28 mouse cellular contexts compared by ENCODE assay signal in genomic region chr5:32311589-32312166, GRCm38 (mm10).
DNase-seq lines count a peak whose midpoint lies in the region; ATAC-seq lines count a peak whose summit lies in the region.
"Had no signal": no experiment of that assay in that cellular context is flagged by ENCODE, and none has a peak within 500 bp of the region (broad histone marks: within the 10 kb centered on the region; RNA-seq: fewer than 3 reads in every experiment).

No protein-coding gene starts in this region.

- DNase-seq in embryonic facial prominence, embryonic 11.5 days (ENCODE audit: low spot score) = no peak
- no peak for DNase-seq in embryonic facial prominence, embryonic 10.5 days (ENCODE audit: low spot score)
- no peak for DNase-seq in limb, embryonic 10.5 days (ENCODE audit: low spot score)
- DNase-seq in retina, embryonic 14.5 days (ENCODE audit: low spot score) = peak; percentile 64
- no peak for DNase-seq in left cerebral cortex, postnatal 4 days
- no peak for DNase-seq in cerebellum, adult 11 months
- DNase-seq: adrenal gland, postnatal 25 days; cerebellum, adult 9-11 months; gastrocnemius, postnatal 10 days; heart, postnatal 4 days; lung, adult 2 months; lung, postnatal 36 days; right cerebral cortex, adult 18-20 months; thymus, adult 2 months had no signal

- H3K9ac ChIP-seq in embryonic facial prominence, embryonic 11.5 days (replicated peaks; ENCODE audit: low read length) = no peak overlapping the region
- no peak overlapping the region for H3K9ac ChIP-seq in limb, embryonic 15.5 days
- no peak overlapping the region for H3K9ac ChIP-seq in embryonic facial prominence, embryonic 12.5 days
- H3K9ac ChIP-seq: embryonic facial prominence, embryonic 15.5 days; intestine, embryonic 15.5 days; limb, embryonic 12.5 days; midbrain, embryonic 15.5 days; neural tube, embryonic 13.5 days; stomach, embryonic 15.5 days had no signal

- H3K4me3 ChIP-seq in embryonic facial prominence, embryonic 11.5 days (ENCODE audit: low read depth, low read length) = no peak overlapping the region
- H3K4me3 ChIP-seq in embryonic facial prominence, embryonic 10.5 days = no peak overlapping the region
- no peak overlapping the region for H3K4me3 ChIP-seq in limb, embryonic 15.5 days
- H3K4me3 ChIP-seq in limb, embryonic 10.5 days = no peak overlapping the region
- no peak overlapping the region for H3K4me3 ChIP-seq in embryonic facial prominence, embryonic 12.5 days
- H3K4me3 ChIP-seq: embryonic facial prominence, embryonic 15.5 days; heart, embryonic 10.5 days; intestine, embryonic 15.5 days; layer of hippocampus, adult 2 months; limb, embryonic 12.5 days; megakaryocyte, embryonic 14.5 days; midbrain, embryonic 15.5 days; myocyte; neural tube, embryonic 13.5 days; stomach, embryonic 15.5 days had no signal

- H3K4me1 ChIP-seq in embryonic facial prominence, embryonic 11.5 days (ENCODE audit: control insufficient read depth, insufficient read depth, low read length) = no peaks in the 10 kb centered on the region
- H3K4me1 ChIP-seq in embryonic facial prominence, embryonic 10.5 days = peaks cover 5% of the 10 kb centered on the region; the same call in 1 of the 2 replicates
- no peaks in the 10 kb centered on the region for H3K4me1 ChIP-seq in limb, embryonic 15.5 days
- H3K4me1 ChIP-seq in limb, embryonic 10.5 days = peaks cover 4% of the 10 kb centered on the region; the same call in 1 of the 2 replicates
- H3K4me1 ChIP-seq in embryonic facial prominence, embryonic 12.5 days = 0 out of 2 replicates have a peak, but pooled peaks cover 3% of the 10 kb centered on the region
- H3K4me1 ChIP-seq: embryonic facial prominence, embryonic 15.5 days; intestine, embryonic 15.5 days; limb, embryonic 12.5 days; midbrain, embryonic 15.5 days; neural tube, embryonic 13.5 days; stomach, embryonic 15.5 days had no signal

- H3K4me2 ChIP-seq in embryonic facial prominence, embryonic 11.5 days (ENCODE audit: low read depth, low read length) = no peak overlapping the region
- no peak overlapping the region for H3K4me2 ChIP-seq in limb, embryonic 15.5 days
- H3K4me2 ChIP-seq in embryonic facial prominence, embryonic 12.5 days (replicated peaks) = no peak overlapping the region
- H3K4me2 ChIP-seq: embryonic facial prominence, embryonic 15.5 days; intestine, embryonic 15.5 days; limb, embryonic 12.5 days; midbrain, embryonic 15.5 days; neural tube, embryonic 13.5 days; stomach, embryonic 15.5 days had no signal

- H3K36me3 ChIP-seq in embryonic facial prominence, embryonic 11.5 days (replicated peaks; ENCODE audit: control insufficient read depth, insufficient read depth, low read depth, low read length) = no peaks in the 10 kb centered on the region
- H3K36me3 ChIP-seq in embryonic facial prominence, embryonic 10.5 days (replicated peaks) = no peaks in the 10 kb centered on the region
- no peaks in the 10 kb centered on the region for H3K36me3 ChIP-seq in limb, embryonic 15.5 days
- H3K36me3 ChIP-seq in limb, embryonic 10.5 days = no peaks in the 10 kb centered on the region
- H3K36me3 ChIP-seq in embryonic facial prominence, embryonic 12.5 days = no peaks in the 10 kb centered on the region
- H3K36me3 ChIP-seq: embryonic facial prominence, embryonic 15.5 days; heart, embryonic 10.5 days; intestine, embryonic 15.5 days; limb, embryonic 12.5 days; midbrain, embryonic 15.5 days; neural tube, embryonic 13.5 days; stomach, embryonic 15.5 days had no signal

- no peak overlapping the region for H3K27ac ChIP-seq in embryonic facial prominence, embryonic 11.5 days (replicated peaks; ENCODE audit: low read depth, low read length)
- no peak overlapping the region for H3K27ac ChIP-seq in embryonic facial prominence, embryonic 10.5 days (replicated peaks)
- H3K27ac ChIP-seq in limb, embryonic 15.5 days = no peak overlapping the region
- H3K27ac ChIP-seq in limb, embryonic 10.5 days = no peak overlapping the region
- H3K27ac ChIP-seq in embryonic facial prominence, embryonic 12.5 days = no peak overlapping the region
- H3K27ac ChIP-seq: embryonic facial prominence, embryonic 15.5 days; heart, embryonic 10.5 days; intestine, embryonic 15.5 days; layer of hippocampus, adult 2 months; limb, embryonic 12.5 days; midbrain, embryonic 15.5 days; neural tube, embryonic 13.5 days; stomach, embryonic 15.5 days had no signal

- H3K27me3 ChIP-seq in embryonic facial prominence, embryonic 11.5 days (ENCODE audit: control insufficient read depth, insufficient read depth, low read length) = no peaks in the 10 kb centered on the region
- no peaks in the 10 kb centered on the region for H3K27me3 ChIP-seq in embryonic facial prominence, embryonic 10.5 days (replicated peaks; ENCODE audit: low read depth, poor library complexity, severe bottlenecking)
- H3K27me3 ChIP-seq in limb, embryonic 15.5 days = no peaks in the 10 kb centered on the region
- H3K27me3 ChIP-seq in limb, embryonic 10.5 days (ENCODE audit: low read depth, poor library complexity, severe bottlenecking) = no peaks in the 10 kb centered on the region
- H3K27me3 ChIP-seq in embryonic facial prominence, embryonic 12.5 days = no peaks in the 10 kb centered on the region
- H3K27me3 ChIP-seq: embryonic facial prominence, embryonic 15.5 days; intestine, embryonic 15.5 days; limb, embryonic 12.5 days; midbrain, embryonic 15.5 days; neural tube, embryonic 13.5 days; stomach, embryonic 15.5 days had no signal

- intact Hi-C loops in left cerebral cortex, postnatal 4 days (cut with DNase I) = no loop called here

- WGBS in embryonic facial prominence, embryonic 11.5 days = 34% methylated on average over 3 of the region's 3 CpGs
- 50% methylated on average over 3 of the region's 3 CpGs for WGBS in embryonic facial prominence, embryonic 10.5 days
- WGBS in limb, embryonic 15.5 days = 69% methylated on average over 3 of the region's 3 CpGs
- 70% methylated on average over 3 of the region's 3 CpGs for WGBS in limb, embryonic 10.5 days
- 54% methylated on average over 3 of the region's 3 CpGs for WGBS in embryonic facial prominence, embryonic 12.5 days

- no peaks in the 10 kb centered on the region for H3K9me3 ChIP-seq in embryonic facial prominence, embryonic 11.5 days (replicated peaks; ENCODE audit: control insufficient read depth, low read length)
- H3K9me3 ChIP-seq in embryonic facial prominence, embryonic 10.5 days = no peaks in the 10 kb centered on the region
- no peaks in the 10 kb centered on the region for H3K9me3 ChIP-seq in limb, embryonic 15.5 days
- no peaks in the 10 kb centered on the region for H3K9me3 ChIP-seq in limb, embryonic 10.5 days (replicated peaks)
- no peaks in the 10 kb centered on the region for H3K9me3 ChIP-seq in embryonic facial prominence, embryonic 12.5 days
- H3K9me3 ChIP-seq: embryonic facial prominence, embryonic 15.5 days; heart, embryonic 10.5 days; intestine, embryonic 15.5 days; limb, embryonic 12.5 days; megakaryocyte, embryonic 14.5 days; midbrain, embryonic 15.5 days; neural tube, embryonic 13.5 days; stomach, embryonic 15.5 days had no signal

- ATAC-seq in embryonic facial prominence, embryonic 11.5 days (replicated peaks; ENCODE audit: insufficient number of reproducible peaks, low FRiP score, low TSS enrichment, low read depth) = 0 out of 2 replicates have a peak, but pooled peaks have one; percentile 23
- 0 out of 2 replicates have a peak, but pooled peaks have one; percentile 24 for ATAC-seq in limb, embryonic 15.5 days (ENCODE audit: insufficient number of reproducible peaks, low FRiP score, low TSS enrichment, low read depth)
- peak; percentile 52; the same call in 1 of the 2 replicates for ATAC-seq in embryonic facial prominence, embryonic 12.5 days (ENCODE audit: insufficient number of reproducible peaks, insufficient read depth, low FRiP score, low TSS enrichment)
- ATAC-seq: forebrain, embryonic 14.5 days; hindbrain, embryonic 16.5 days; midbrain, embryonic 15.5 days had no signal
